Mouse (Mus musculus): ENCODE measurements around the gene Tnp2.
"Not testable (repeated sequence)": the region's sequence is repeated elsewhere in the genome, so short reads cannot be mapped to it uniquely, and the experiment has no call there.

The Tnp2 gene

GRCm38 (mm10) chr16:10788271-10788670, at the start of gene Tnp2:
Gene Tnp2 (minus strand): TSS chr16:10788660.
- DNase-seq (ENCODE audit: low read depth, low spot score) = no peak

- no peak for DNase-seq (ENCODE audit: low read depth, low spot score)
These were observed 49.4 kb upstream of the Tnp2 start for GRCm38 (mm10) chr16:10837903-10838302.

GRCm38 (mm10) chr16:10837250-10837649, 48.8 kb upstream of the Tnp2 start:
- DNase-seq (ENCODE audit: low read depth, low spot score) = no peak

GRCm38 (mm10) chr16:10836388-10836787, 47.9 kb upstream of the Tnp2 start:
- no peak for DNase-seq (ENCODE audit: low read depth, low spot score)

GRCm38 (mm10) chr16:10834911-10835587, 46.6 kb upstream of the Tnp2 start, which contains the start of gene Rmi2:
Gene Rmi2 (plus strand): TSS chr16:10835059.
- peak; percentile 82 for DNase-seq (ENCODE audit: low read depth, low spot score)

- no peak for DNase-seq (ENCODE audit: low read depth, low spot score)
These were observed 46.1 kb upstream of the Tnp2 start for GRCm38 (mm10) chr16:10834542-10834910.

- DNase-seq (ENCODE audit: low read depth, low spot score) = no peak
These were observed 40.0 kb upstream of the Tnp2 start for GRCm38 (mm10) chr16:10828461-10828805.

GRCm38 (mm10) chr16:10827766-10828460, 39.5 kb upstream of the Tnp2 start:
- no peak for DNase-seq (ENCODE audit: low read depth, low spot score)

GRCm38 (mm10) chr16:10827269-10827668, 38.8 kb upstream of the Tnp2 start:
- no peak for DNase-seq (ENCODE audit: low read depth, low spot score)

- no peak for DNase-seq (ENCODE audit: low read depth, low spot score)
These were observed 37.4 kb upstream of the Tnp2 start for GRCm38 (mm10) chr16:10825840-10826239.

GRCm38 (mm10) chr16:10824536-10824935, 36.1 kb upstream of the Tnp2 start:
- no peak for DNase-seq (ENCODE audit: low read depth, low spot score)

GRCm38 (mm10) chr16:10821387-10821786, 32.9 kb upstream of the Tnp2 start:
- DNase-seq (ENCODE audit: low read depth, low spot score) = no peak

- DNase-seq (ENCODE audit: low read depth, low spot score) = no peak
These were observed 31.5 kb upstream of the Tnp2 start for GRCm38 (mm10) chr16:10819966-10820365.

GRCm38 (mm10) chr16:10818579-10819135, 30.2 kb upstream of the Tnp2 start:
- DNase-seq (ENCODE audit: low read depth, low spot score) = no peak

GRCm38 (mm10) chr16:10814864-10815263, 26.4 kb upstream of the Tnp2 start:
- DNase-seq (ENCODE audit: low read depth, low spot score) = no peak

GRCm38 (mm10) chr16:10813726-10814125, 25.3 kb upstream of the Tnp2 start:
- no peak for DNase-seq (ENCODE audit: low read depth, low spot score)

GRCm38 (mm10) chr16:10812865-10813371, 24.5 kb upstream of the Tnp2 start, which contains the start of gene Gm11172:
Gene Gm11172 (plus strand): TSS chr16:10812915.
- no peak for DNase-seq (ENCODE audit: low read depth, low spot score)

- no peak for DNase-seq (ENCODE audit: low read depth, low spot score)
These were observed 21.9 kb upstream of the Tnp2 start for GRCm38 (mm10) chr16:10810376-10810775.

GRCm38 (mm10) chr16:10805789-10806527, 17.5 kb upstream of the Tnp2 start, which contains the start of gene Prm1:
Gene Prm1 (minus strand): TSS chr16:10805839.
- peak; percentile 25 for DNase-seq (ENCODE audit: low read depth, low spot score)

- DNase-seq (ENCODE audit: low read depth, low spot score) = not testable (repeated sequence)
These were observed 14.0 kb upstream of the Tnp2 start for GRCm38 (mm10) chr16:10802420-10802819.

- no peak for DNase-seq (ENCODE audit: low read depth, low spot score)
These were observed 7.6 kb upstream of the Tnp2 start, which contains the start of gene Prm2 for GRCm38 (mm10) chr16:10796034-10796433. Gene Prm2 (minus strand): TSS chr16:10796134.

- DNase-seq (ENCODE audit: low read depth, low spot score) = no peak
These were observed 2.2 kb upstream of the Tnp2 start, which contains the start of gene Prm3 for GRCm38 (mm10) chr16:10790702-10791101. Gene Prm3 (minus strand): TSS chr16:10790914.
